Mouse (Mus musculus) hindbrain, postnatal 0 days (tissue): ENCODE results near the gene Cox4i2. TPM values are rescaled to one million over a fixed set of nuclear protein-coding genes. Genes with fewer than 3 reads are reported as not detected.

Experiments
- ATAC-seq: fragments of 200-750 bp; cut with Nextera tagmentation; 2 replicates; pipeline ENCODE4 v1.8.0; 2017; ENCODE audit warnings: mild to moderate bottlenecking, moderate TSS enrichment, moderate library complexity
- DNase-seq: peaks from one replicate; pipeline ENCODE4 v3.0.0-alpha.2; 2015; ENCODE audit warnings: low spot score
- H3K27ac ChIP-seq: fragments of 300-500 bp; sonication (generic); 2 replicates; pipeline ENCODE4 v1.5.1; 2014; ENCODE audit warnings: mild to moderate bottlenecking
- H3K27me3 ChIP-seq: fragments of 300-500 bp; sonication (generic); 2 replicates; pipeline ENCODE4 v1.6.1; 2014; ENCODE audit warnings: low read length, mixed read lengths; ENCODE audit not compliant: insufficient read depth
- H3K36me3 ChIP-seq: fragments of 300-500 bp; sonication (generic); 2 replicates; pipeline ENCODE4 v1.6.1; 2014; ENCODE audit warnings: low read length, mixed read lengths; ENCODE audit not compliant: insufficient read depth
- H3K4me1 ChIP-seq: fragments of 300-500 bp; sonication (generic); 2 replicates; pipeline ENCODE4 v1.6.1; 2014; ENCODE audit warnings: antibody characterized with exemption, low read length, mixed read lengths; ENCODE audit not compliant: insufficient read depth
- H3K4me2 ChIP-seq: fragments of 300-500 bp; sonication (generic); 2 replicates; pipeline ENCODE4 v1.6.1; 2014; ENCODE audit warnings: low read depth, mild to moderate bottlenecking, low read length, moderate library complexity, mixed read lengths
- H3K4me3 ChIP-seq: fragments of 300-500 bp; sonication (generic); 2 replicates; pipeline ENCODE4 v1.5.1; 2014; ENCODE audit warnings: low read length
- H3K9ac ChIP-seq: fragments of 300-500 bp; sonication (generic); replicated peaks from 2 replicates; pipeline ENCODE4 v1.6.1; 2014; ENCODE audit warnings: mild to moderate bottlenecking, low read length, moderate library complexity, mixed read lengths
- H3K9me3 ChIP-seq: fragments of 300-500 bp; sonication (generic); 2 replicates; pipeline ENCODE4 v1.6.1; 2016; ENCODE audit warnings: low read length, mixed read lengths
- CTCF ChIP-seq: IDR thresholded peaks from 2 replicates; pipeline ENCODE4 v1.5.1; 2016; ENCODE audit warnings: antibody characterized with exemption, control low read depth, low read depth
- whole genome bisulfite sequencing: fragments of 180-500 bp; shearing (Covaris S2); extraction: QIAGEN DNeasy Blood & Tissue Kit; methylation state at CpG from one replicate; pipeline ENCODE4 v1.1.7; 2014; 5-methylcytosine and 5-hydroxymethylcytosine counted together
- polyA plus RNA-seq: library from polyadenylated mRNA; unstranded; fragments of >200 nt; fragmentation: Nextera tagmentation; extraction: Ambion mirVana; gene quantifications from 2 replicates; pipeline ENCODE4 v1.2.1, GENCODE M21; 2015
- total RNA-seq: library from RNA; depleted of rRNA; stranded (reverse); fragments of >200 nt; gene quantifications from 2 replicates; pipeline ENCODE4 v1.2.3, GENCODE M21; 2014

The Cox4i2 gene
- total and polyA plus RNA-seq, 2 experiments from 2014 or later: 2.1 to 4.8 TPM

GRCm38 (mm10) chr2:152775357-152775756 is 21.4 kb downstream of the Cox4i2 start:
- TF ChIP-seq CTCF: no peak
- 80% methylated on average over 4 of the region's 4 CpGs for WGBS
- H3K9ac ChIP-seq: no peak overlapping the region
- H3K4me3 ChIP-seq: no peak overlapping the region
- no peak for DNase-seq
- H3K4me2 ChIP-seq: no peak overlapping the region
- no peak for ATAC-seq
- H3K27me3 ChIP-seq: no peaks in the 10 kb centered on the region
- no peaks in the 10 kb centered on the region for H3K4me1 ChIP-seq
- H3K9me3 ChIP-seq: no peaks in the 10 kb centered on the region
- peaks cover 4% of the 10 kb centered on the region for H3K36me3 ChIP-seq
- H3K27ac ChIP-seq: no peak overlapping the region

DNA sequence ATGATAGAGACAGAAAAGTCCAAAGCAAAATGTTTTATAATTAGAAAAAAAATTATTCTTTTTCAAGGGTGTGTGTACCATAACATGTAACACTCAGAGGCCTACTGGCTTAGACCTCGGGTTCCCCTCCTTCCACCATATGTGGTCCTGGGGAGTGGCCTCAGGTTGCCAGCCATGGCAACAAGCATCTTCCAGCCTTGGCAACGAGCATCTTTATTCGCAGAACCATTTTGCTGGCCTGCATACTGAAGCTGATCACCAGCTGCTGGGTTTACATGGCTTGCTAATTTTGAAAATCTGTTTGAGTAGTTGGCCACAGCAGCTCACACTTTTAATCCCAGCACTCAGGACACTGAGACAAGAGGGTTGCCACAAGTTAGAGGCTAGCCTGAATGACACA is 22.0 kb downstream of the Cox4i2 start:
- no peak for TF ChIP-seq CTCF
- H3K4me1 ChIP-seq: no peaks in the 10 kb centered on the region
- no peak for DNase-seq
- H3K4me3 ChIP-seq: no peak overlapping the region
- peaks cover 10% of the 10 kb centered on the region for H3K36me3 ChIP-seq
- no peak overlapping the region for H3K9ac ChIP-seq
- WGBS: 59% methylated on average over 3 of the region's 3 CpGs
- ATAC-seq: no peak
- H3K27ac ChIP-seq: no peak overlapping the region
- no peaks in the 10 kb centered on the region for H3K9me3 ChIP-seq
- no peaks in the 10 kb centered on the region for H3K27me3 ChIP-seq
- no peak overlapping the region for H3K4me2 ChIP-seq

DNA sequence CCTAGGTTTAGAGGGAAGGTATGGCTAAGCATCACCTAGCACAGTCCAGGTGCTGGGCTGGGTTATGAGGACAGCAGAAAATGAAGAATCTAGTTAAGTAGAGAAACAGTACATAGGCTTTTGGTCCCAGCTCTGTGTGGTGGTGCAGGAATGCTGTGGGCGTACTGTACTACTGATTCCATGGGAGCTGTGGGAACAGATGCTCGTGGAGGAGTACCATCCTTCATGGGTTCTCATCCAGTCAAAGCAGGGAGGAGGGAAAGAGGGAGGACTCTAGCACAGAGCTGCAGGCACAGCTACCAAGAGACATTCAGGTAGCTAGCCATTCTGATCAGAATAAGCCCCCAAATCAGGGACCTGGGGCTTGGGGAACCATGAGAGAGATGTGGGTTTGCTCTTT is 22.5 kb downstream of the Cox4i2 start:
- DNase-seq: no peak
- H3K27me3 ChIP-seq: no peaks in the 10 kb centered on the region
- no peak overlapping the region for H3K4me3 ChIP-seq
- no peak overlapping the region for H3K4me2 ChIP-seq
- WGBS: 86% methylated on average over 2 of the region's 2 CpGs
- H3K36me3 ChIP-seq: peaks cover 12% of the 10 kb centered on the region
- no peaks in the 10 kb centered on the region for H3K9me3 ChIP-seq
- no peak overlapping the region for H3K9ac ChIP-seq
- no peaks in the 10 kb centered on the region for H3K4me1 ChIP-seq
- no peak for TF ChIP-seq CTCF
- no peak for ATAC-seq
- H3K27ac ChIP-seq: no peak overlapping the region

- Histone ChIP-seq H3K4me3 (no peak overlapping the region), H3K36me3 (peaks cover 12% of the 10 kb centered on the region), H3K4me2 (no peak overlapping the region), H3K27me3 (no peaks in the 10 kb centered on the region), H3K4me1 (no peaks in the 10 kb centered on the region), H3K9ac (no peak overlapping the region), H3K9me3 (no peaks in the 10 kb centered on the region), H3K27ac (no peak overlapping the region)
- DNase-seq (no peak), ATAC-seq (no peak)
- 91% methylated on average over 3 of the region's 3 CpGs for WGBS
- no peak for TF ChIP-seq CTCF
Measured at GRCm38 (mm10) chr2:152777081-152777480, 23.1 kb downstream of the Cox4i2 start.

GRCm38 (mm10) chr2:152780466-152780865 is 26.5 kb downstream of the Cox4i2 start:
- DNase-seq (no peak), ATAC-seq (no peak)
- Histone ChIP-seq H3K27ac (no peak overlapping the region), H3K36me3 (peaks cover 12% of the 10 kb centered on the region), H3K9ac (no peak overlapping the region), H3K27me3 (no peaks in the 10 kb centered on the region), H3K4me3 (no peak overlapping the region), H3K4me1 (peaks cover 4% of the 10 kb centered on the region; the same call in 1 of the 2 replicates), H3K9me3 (no peaks in the 10 kb centered on the region), H3K4me2 (no peak overlapping the region)
- WGBS: 98% methylated on average over 2 of the region's 2 CpGs
- no peak for TF ChIP-seq CTCF

DNA sequence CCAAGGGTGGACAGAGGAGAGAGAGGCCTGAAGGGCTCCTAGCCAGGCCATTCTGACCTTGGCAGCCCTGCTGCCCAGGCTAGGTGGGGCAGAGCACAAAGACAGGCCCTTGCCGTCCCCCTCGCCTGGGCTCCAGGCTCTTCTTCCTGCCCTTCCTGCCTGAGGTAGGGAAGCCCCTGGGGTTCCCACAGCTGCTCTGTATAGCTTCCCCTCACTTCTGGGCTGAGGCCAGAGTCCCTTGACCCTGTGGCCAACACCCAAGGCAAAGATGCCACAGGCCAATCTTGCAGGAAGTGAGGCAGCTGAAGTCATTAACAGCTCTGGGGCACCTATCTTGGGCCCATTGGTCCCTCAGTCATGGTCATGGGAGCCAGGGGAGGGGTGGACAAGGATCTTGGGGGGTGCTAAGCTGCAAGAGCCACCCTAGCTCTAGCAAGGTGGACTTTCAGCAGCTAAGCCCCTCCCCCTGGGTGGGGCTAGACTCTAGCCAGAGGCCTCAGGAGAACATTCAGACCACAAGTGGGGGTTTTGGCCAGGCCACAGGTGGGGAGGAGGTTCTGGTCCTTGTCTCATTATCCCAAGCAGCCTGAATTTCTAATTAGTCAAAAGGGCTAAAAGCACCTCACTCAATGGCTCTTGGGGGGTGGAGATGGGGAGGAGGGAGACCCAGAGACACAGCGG is 27.2 kb downstream of the Cox4i2 start:
- Histone ChIP-seq H3K27me3 (no peaks in the 10 kb centered on the region), H3K4me1 (peaks cover 9% of the 10 kb centered on the region; the same call in 1 of the 2 replicates), H3K9ac (no peak overlapping the region), H3K27ac (no peak overlapping the region), H3K4me2 (no peak overlapping the region), H3K9me3 (no peaks in the 10 kb centered on the region), H3K4me3 (no peak overlapping the region), H3K36me3 (peaks cover 12% of the 10 kb centered on the region)
- 77% methylated on average over 3 of the region's 3 CpGs for WGBS
- ATAC-seq: no peak
- no peak for DNase-seq
- TF ChIP-seq CTCF: no peak

GRCm38 (mm10) chr2:152782656-152783055 is 28.7 kb downstream of the Cox4i2 start:
- no peak for TF ChIP-seq CTCF
- H3K27me3 ChIP-seq: no peaks in the 10 kb centered on the region
- DNase-seq (no peak), ATAC-seq (no peak)
- no peak overlapping the region for H3K9ac ChIP-seq
- WGBS: 76% methylated on average over 5 of the region's 5 CpGs
- no peak overlapping the region for H3K27ac ChIP-seq
- no peak overlapping the region for H3K4me2 ChIP-seq
- H3K9me3 ChIP-seq: no peaks in the 10 kb centered on the region
- peaks cover 9% of the 10 kb centered on the region; the same call in 1 of the 2 replicates for H3K4me1 ChIP-seq
- H3K4me3 ChIP-seq: no peak overlapping the region
- H3K36me3 ChIP-seq: peaks cover 12% of the 10 kb centered on the region
